Mouse (Mus musculus): ENCODE measurements around the gene Trim46.

DNA sequence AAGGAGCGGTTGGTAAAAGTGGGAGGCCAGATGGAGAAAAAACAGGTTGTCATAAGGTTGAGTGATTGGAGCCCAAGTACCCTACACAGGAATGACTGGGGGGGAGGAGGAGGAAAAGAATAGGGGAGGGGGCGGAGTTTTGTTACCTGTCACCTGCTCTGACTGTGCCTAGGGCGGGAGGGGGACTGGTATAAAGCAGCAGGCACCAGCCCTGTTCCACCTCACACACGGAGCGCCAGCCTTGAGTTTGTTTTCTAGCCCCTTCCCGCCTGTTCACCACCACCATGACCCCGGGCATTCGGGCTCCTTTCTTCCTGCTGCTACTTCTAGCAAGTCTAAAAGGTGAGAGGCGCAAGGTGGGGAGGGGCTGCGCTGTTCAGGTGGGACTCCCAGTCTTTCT lies 17.3 kb downstream of the Trim46 start, which contains the start of gene Muc1:
- TF ChIP-seq POLR2A (IDR thresholded peaks at IDR 0.05; ENCODE audit: insufficient read depth, low read depth, low read length) (no peak), CTCF (IDR thresholded peaks at IDR 0.05; ENCODE audit: insufficient read depth, low read depth, low read length) (no peak)

Measured in olfactory bulb, adult 2 months (tissue).